Mouse (Mus musculus) layer of hippocampus, adult 11-12 months (tissue): Measurements from ENCODE around the gene Tubgcp3.
"Not testable (repeated sequence)": the region's sequence is repeated elsewhere in the genome, so short reads cannot be mapped to it uniquely, and the experiment has no call there.

ENCODE experiments used
- DNase-seq: peaks from one replicate; pipeline ENCODE4 v3.0.0; 2022; ENCODE audit warnings: low spot score

The Tubgcp3 gene

GRCm38 (mm10) chr8:12672056-12672881 is at the start of gene Tubgcp3:
Gene Tubgcp3, minus strand, starts transcription at chr8:12672248.
- DNase-seq: peak; percentile 91

GRCm38 (mm10) chr8:12719091-12719490 is 47.0 kb upstream of the Tubgcp3 start:
- no peak for DNase-seq

DNA sequence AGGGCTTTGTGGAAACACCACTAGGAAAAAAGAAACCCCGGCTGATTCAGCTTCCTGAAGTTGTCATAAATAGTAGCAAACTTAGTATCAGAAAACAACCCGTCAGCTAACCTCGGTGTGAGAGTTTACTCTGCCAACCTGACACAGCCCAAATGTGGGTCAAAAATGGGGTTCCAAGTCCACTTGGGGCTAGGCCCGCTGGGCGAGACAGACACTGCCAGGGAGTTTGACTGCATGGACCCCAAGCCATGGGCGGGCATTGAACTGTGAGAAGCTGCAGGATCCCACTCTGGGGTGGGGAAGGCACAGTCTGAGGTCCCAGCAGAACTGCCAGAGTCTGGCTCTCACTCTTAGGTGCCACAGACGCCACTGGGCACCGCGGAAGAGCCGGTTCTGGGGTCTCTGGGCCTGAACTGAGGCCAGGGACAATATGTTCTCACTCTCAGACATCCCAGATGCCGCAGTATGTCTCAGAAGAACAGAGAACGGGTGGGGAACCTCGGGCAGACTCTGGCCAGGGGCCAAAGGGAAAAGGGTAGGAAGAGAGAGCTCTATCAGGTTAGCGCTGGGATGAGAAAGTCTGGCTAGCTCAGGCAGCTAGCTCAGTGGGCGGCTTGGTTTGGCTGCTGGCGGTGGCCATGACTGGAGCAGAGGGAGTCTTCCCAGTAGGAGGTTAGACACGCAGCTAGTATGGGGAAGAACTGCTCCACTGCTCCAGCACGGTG is 44.0 kb upstream of the Tubgcp3 start:
- no peak for DNase-seq

GRCm38 (mm10) chr8:12711623-12712022 is 39.6 kb upstream of the Tubgcp3 start:
- DNase-seq: no peak

DNA sequence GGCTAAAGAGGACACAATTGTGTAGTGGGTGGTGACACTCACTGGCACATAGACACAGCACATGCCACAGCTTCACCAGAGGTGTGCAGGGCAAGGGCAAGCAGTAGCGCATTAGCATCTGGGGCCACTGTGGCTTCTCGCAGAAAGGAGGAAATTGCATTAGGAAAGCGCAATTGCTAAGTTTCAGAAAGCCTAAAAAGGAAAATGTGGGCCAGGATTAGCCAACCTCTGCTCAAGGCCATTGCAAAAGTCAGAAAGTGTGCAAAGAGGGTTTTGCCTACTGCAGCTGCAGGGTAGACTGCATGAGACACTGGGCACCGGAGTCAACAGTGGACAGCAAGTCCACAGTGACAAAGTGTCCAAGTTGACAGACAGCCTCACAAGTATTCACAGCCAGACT is 31.5 kb upstream of the Tubgcp3 start:
- no peak for DNase-seq

DNA sequence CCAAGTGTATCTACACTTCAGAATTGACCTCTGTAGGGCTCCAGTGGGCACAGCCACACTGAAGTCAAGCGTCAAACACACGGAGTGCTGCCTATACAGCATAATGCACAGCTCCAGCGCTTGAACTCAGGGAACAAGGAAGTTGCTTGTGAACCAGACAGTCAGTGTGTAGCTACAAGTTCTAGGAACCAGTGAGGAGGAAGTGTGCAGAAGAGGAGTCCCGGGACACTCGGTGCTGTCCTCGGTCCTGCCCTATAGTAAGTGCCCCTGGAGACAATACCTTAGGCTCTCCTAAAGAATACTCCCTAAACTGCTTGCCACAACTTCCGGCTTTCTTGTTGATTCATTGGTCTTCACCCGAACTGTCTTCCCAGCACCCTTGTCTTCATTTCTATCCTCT is 30.2 kb upstream of the Tubgcp3 start:
- DNase-seq: no peak

- no peak for DNase-seq
Observed at GRCm38 (mm10) chr8:12698660-12699277, 26.7 kb upstream of the Tubgcp3 start.

DNA sequence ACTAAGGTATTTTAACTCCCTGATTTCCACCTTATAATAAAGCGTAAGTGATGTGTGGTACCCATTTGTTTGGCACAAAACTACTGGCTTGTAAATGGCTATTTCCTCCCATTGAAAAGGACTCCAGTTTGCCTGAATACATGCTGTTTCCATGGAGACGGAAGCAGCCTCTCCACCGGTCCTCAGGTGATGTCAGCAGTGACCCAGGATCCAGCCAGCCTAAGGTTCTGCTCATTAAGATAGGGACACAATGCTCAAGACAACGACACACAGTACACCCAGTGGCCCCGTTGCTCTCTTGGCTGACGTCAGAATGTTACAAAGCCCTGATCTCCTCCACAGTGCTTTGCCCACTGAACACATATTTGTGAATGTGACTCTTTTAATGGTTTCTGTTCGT is 16.8 kb upstream of the Tubgcp3 start:
- DNase-seq: no peak

DNA sequence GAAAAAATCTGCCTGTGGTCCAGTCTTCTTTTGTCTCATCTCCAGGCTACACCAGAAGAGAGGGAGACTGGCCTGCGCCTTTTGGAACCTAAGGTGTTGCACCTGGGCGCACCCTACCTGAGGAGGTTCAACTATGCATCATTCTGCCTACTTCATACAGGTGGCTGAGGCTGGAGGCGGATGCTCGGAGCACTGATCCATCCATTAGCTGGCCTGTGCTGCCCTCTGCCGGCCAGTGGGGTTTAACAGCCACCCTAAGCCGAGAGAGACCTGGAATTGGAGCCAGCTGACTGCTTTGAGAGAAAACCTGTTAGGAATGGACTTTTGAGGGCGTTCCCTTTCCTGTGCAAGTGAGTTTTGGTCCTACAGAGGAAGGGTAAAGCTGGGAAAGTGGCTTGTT is 5.5 kb upstream of the Tubgcp3 start:
- DNase-seq: peak; percentile 85

DNA sequence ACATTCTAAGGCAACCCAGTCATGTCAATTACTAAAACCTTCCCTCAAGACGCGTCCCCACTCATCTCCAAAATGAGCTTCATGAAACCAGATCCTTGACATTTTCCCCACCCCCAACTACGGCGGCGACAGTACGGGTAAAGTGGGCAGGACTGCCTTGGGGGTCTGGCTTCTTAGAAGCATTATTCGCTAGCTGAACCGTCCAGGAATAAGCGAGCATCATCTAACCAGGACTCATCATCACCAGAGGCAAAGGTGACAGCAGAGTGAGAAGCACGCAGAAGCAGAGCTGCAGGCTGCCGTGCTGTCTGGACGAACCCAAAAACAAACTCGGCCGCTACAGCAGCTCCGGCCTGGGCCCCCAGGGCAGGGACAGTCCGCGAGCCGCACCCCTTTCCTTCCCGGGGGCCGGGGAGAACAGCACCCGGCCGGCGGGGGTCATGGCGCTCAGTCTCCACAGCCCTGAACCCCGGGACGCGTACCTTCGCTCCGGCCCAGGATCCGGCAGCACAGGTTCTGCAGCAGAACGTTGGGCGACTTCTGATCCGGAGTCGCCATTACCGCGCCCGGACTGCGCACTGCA is 484 bp downstream of the Tubgcp3 start:
- no peak for DNase-seq

DNA sequence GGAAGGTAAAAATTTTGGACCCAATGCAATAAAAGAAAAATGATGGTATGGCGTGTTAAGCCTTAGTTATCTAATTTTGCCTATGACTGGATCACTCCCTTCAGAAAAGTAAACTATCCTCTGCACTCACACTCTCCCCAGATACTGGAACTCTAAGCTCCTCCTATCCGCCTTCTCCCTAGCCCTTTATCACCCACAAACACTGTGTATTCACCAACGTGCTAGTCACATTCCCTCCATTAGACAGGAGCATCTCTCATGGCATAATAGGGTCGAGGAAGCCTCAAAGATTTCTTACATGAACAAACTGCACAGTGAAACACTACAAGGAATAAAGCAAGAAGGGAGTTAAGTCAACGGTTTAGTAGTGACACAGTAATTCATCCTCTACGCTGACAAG is 1.1 kb downstream of the Tubgcp3 start:
- DNase-seq: no peak

GRCm38 (mm10) chr8:12668832-12669231 is 3.2 kb downstream of the Tubgcp3 start:
- peak; percentile 65 for DNase-seq

DNA sequence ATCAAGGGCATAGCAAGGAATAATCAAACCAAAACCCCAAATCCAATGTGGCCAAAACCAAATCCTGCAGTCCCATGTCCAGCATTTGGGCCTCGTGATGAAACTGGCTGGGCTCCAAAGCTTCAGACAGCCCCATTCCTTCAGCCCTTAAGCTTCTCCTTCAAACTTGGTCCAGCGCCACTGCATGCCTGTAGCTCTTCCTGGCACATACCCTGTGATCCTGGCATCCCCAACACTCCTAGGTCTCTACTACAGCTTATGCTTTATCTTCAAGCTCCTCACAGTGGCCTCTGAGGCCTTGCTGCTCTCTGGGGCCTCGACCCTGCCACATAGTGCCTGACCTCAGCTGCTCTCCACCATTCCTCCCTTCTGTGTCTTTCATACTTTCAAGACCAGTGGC is 5.5 kb downstream of the Tubgcp3 start:
- not testable (repeated sequence) for DNase-seq

GRCm38 (mm10) chr8:12663105-12663456 is 9.0 kb downstream of the Tubgcp3 start:
- DNase-seq: no peak

DNA sequence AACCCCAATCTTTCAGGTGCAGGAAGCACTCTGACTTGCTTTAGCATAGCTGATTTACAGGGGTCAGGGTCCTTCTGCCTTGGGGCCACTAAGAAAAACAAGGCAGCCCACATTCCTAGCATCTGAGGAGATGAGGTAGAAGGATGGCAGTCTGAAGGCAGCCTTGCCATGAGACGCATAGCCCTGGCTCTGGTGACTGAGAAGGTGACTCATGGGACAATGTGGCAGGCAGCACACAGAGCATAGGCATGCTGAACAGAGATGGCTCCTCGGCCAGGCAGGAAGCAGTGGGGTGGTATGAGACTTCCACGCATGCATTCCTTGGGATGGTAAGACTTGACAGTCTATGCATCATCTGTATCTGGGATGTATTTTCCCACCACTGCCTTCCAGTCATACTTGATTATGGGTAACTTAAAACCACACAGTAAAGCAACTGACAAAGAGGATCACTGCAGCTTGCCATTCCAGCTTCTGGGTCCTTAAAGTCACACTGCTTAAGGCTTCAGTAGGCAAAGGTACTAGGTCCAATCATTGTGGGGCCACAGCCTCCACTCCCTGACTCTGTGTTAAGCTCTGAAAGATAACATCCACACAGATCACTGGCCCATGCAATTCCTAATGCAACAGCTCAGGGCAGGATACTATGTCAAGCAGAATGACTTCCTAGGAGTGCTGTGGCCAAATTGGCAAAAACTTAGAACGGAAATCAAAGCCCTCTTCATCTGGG is 9.5 kb downstream of the Tubgcp3 start:
- DNase-seq: no peak

DNA sequence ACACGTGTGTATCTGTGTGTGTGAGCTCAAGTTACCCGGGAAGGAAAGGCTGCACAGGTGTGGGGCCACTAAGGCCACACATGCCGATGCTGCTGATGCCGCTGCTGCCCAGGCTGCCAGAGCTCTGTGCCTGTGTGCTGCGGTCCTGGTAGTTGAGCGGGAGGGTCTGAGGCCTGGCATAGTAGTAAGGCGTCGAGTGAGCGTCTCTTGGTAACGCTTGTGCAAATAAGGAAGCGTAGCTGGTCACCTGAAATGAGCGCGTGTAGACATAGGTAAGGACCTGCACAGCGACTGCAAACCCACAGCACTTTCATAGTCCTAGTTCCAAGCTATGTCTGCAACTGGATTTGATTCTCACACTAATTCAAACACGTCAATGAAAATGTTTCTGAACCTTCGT is 14.6 kb downstream of the Tubgcp3 start:
- DNase-seq: no peak

DNA sequence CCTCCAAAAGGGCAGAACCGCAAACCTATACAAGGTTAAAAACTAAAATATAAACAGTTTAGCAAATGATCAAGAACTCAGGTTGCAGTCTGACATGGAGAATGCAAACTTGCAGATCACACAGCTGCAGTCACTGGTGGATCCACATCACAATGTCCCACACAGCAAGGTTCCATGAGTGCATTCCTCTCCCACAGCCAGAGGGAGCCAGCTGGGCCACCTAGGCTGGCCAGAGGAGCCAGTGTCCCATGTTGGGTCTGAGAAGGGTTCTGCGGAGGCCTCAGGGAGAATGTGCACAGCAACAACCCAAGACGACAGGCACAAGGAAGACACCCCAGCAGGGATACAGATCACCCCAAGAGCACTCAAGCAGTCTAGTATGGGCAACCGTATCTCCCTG is 20.8 kb downstream of the Tubgcp3 start:
- DNase-seq: no peak

DNA sequence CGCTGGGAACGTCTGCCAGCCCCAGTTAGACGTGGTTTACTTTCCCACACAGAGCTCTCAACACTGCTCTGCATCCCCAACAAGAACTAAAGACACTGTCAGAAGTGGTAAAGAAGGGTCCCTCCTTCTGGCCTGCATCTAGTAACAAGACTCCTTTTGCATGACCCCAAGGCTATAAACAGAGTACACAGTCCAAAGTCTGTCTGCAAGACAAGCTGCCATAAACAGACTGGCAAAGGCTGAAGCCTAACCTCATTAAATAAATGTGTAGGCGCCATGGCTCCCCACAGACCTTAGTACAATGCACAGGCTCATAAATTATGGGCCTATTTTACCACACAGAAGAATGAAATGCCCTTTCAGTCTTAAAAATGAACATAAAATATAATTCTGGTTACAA is 21.6 kb downstream of the Tubgcp3 start:
- DNase-seq: no peak

GRCm38 (mm10) chr8:12648951-12649350 is 23.1 kb downstream of the Tubgcp3 start:
- no peak for DNase-seq

- DNase-seq: no peak
Observed at GRCm38 (mm10) chr8:12646536-12646935, 25.5 kb downstream of the Tubgcp3 start.

DNA sequence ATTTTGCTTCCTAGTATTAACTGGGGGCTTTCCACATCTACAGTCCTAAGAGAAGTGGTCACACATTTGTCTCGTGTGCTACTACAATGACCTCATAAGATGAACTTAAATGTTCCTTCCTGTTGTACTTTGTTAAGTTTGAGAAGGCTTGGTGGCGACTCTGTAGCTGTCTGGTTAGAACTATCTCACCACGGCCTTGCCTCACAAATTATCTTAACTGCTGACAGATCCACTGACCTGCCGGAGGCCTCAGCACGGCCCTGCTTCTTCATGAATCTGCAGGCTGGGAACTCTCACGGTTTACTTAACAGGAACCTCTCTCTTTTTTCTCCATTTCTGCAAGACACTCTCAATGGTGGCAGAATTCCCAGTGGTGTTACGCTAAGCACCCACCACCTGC is 27.2 kb downstream of the Tubgcp3 start:
- DNase-seq: no peak

DNA sequence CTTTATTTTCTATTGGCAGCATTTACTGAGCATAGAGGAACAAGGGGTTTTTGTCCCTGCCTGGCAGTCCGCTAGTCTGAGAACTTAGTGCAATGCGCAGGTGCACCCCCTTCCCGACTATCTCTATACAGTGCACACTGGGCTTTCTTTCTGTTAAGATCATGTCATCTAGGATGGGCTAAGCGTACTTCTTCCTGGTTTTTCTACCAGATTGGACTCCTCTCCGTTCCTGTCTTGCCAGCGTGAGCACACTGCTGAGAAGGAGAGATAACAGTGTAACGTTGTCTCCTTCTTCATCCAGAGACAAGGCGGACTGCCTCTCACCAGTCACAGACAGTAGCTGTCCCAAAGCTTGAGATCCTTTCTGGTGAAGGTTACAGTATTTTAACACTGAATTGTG is 27.7 kb downstream of the Tubgcp3 start:
- no peak for DNase-seq
